Mouse (Mus musculus): ENCODE data around the gene Ier3.

Ier3 gene

DNA sequence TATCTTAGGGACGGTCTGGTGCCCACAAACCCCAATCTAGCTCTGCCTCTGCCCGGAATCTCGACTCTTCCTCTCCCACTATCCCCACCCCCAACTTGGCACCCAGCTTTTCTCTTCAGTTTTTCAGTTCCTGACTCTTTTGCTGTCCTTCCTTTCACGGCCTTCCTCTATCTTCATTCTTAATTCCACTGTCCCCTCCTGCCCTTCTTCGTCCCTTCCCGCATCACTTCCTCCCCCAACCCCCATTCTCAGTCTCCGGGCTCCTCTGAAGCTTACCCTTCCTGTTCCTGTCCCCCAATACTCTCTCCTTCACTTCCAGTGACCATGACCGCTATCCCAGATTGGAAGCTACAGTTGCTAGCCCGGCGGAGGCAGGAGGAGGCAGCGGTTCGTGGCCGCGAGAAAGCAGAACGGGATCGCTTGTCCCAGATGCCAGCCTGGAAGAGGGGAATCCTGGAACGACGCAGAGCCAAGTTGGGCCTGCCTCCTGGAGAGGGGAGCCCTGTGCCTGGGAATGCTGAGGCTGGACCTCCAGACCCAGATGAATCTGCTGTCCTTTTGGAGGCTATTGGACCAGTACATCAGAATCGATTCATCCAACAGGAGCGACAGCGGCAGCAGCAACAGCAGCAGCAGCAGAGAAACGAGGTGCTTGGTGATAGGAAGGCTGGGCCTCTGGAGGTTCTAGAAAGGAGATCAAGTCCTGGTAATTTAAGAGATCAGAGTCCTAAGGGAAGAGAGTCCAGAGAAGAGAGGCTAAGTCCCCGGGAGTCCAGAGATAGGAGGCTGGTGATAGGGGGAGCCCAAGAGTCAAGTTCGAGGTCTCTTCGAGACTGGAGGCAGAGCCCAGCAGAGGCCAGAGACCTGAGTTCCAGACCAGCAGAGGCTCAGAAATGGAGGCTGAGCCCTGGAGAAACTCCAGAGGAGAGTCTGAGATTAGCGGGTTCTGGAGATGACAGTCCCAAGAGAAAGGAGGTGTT is 45.7 kb downstream of the Ier3 start:
- no peak for DNase-seq (ENCODE audit: low read depth, low spot score)

DNA sequence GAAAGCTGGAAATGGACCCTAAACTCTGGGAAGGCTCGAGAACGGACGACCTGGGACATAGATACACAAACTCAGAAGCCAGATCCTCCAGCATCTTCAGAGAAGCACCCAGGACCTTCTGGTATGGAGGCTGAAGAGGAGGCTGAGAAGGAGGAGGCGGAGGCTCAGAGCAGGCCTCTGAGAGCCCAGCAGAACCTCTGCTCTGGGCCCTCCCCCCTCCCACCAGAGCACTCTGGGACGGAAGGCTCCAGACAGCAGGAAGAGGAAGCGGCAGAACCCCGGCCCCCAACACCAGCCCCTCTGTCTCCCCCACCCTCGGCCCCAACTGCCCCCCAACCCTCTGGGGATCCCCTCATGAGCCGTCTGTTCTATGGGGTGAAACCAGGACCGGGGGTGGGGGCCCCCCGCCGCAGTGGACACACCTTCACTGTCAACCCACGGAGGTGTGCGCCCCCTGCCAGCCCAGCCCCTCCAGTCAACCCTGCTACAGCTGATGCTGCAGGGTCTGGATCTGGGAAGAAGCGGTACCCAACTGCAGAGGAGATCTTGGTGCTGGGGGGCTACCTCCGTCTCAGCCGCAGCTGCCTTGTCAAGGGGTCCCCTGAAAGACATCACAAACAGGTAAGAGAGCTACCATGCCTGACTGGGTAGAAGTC is 46.8 kb downstream of the Ier3 start:
- no peak for DNase-seq (ENCODE audit: low read depth, low spot score)

DNA sequence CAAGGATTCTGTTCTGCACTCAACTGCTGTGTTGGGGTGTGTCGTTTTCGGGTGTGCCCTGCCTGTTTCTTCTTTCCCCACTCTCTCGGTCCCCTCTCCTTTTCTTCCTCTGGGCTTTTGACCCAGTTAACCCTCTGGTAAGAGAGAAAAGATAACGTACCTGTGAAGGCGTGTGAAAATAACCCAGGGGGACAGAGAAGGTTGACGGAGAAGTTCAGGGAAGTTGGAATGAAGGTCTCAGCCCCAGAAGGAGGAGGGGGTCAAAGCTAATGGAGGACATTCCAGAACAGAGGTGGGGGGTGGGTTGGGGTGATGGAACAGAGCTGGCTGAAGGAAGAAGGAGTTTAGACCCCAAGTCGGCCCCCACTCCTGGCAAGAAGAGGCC is 47.5 kb downstream of the Ier3 start:
- no peak for DNase-seq (ENCODE audit: low read depth, low spot score)

DNA sequence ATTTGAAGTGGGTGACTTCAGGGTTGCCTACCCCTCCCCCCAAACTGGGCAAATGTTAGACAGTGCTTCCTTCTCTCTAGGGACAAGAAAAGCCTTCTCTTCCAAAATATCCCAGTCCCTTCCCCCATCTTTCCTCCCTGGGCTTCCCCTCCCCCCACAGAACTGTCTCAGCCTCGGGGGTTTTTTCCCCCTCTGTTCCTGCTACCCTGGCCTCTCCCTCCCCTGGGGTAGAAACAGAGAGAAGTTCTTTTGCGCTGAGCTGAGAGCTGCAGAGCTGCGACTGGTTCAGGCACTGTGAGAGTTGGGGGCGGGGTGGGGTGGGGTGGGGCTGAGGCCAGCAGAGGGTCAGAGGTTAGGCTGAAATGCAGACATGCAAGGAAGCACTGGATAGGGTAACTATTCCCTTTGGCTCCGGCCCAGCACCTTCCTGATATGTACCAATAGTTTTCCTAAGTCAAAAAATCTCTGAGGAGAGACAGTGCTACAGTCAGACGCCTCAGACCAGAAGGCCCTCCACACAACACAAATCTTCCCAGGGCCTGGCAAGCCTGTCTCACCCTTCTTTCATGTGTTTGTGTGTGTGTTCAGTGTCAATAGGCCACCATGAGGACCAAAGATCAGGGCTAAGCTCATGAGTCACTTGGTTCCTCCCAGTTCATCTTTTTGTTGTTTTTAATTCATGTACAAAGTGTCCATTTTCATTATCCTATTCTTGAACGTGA is 48.0 kb downstream of the Ier3 start:
- DNase-seq (ENCODE audit: low read depth, low spot score): no peak

DNA sequence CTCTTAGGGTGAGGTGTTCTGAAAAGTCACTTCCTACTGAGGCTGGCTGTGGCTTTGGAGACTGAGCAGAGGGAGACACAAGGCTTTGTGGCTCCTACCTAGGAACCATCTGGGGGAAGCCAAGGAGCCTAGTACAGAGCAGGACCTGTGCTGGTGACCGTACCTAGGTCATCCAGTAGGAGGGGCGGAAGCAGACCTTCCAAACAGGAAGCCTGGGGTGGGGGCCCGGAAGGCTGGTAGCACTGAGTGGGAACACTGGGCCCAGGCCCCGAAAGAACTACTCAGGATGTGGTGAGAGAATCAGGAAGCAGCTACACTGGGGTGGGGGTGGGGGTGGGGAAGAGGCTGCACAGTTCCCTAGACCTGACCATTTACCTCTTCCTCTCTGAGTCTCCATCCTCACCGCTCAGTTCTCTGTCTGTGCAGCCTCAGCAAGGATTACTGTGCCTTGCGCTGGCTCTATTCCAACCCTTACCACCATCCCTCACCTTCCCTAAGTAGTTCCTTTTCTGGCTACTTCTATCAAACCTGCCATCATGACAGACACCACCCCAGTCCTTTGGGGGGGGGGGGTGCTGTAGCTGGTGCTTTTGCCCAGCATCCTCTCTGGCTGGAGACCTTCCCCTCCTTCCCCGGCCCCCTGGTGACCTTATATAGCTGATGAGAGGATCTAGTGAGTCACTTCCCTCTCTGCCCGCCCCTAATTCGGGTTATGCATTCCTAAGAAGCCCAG is 48.8 kb downstream of the Ier3 start:
- no peak for DNase-seq (ENCODE audit: low read depth, low spot score)

DNA sequence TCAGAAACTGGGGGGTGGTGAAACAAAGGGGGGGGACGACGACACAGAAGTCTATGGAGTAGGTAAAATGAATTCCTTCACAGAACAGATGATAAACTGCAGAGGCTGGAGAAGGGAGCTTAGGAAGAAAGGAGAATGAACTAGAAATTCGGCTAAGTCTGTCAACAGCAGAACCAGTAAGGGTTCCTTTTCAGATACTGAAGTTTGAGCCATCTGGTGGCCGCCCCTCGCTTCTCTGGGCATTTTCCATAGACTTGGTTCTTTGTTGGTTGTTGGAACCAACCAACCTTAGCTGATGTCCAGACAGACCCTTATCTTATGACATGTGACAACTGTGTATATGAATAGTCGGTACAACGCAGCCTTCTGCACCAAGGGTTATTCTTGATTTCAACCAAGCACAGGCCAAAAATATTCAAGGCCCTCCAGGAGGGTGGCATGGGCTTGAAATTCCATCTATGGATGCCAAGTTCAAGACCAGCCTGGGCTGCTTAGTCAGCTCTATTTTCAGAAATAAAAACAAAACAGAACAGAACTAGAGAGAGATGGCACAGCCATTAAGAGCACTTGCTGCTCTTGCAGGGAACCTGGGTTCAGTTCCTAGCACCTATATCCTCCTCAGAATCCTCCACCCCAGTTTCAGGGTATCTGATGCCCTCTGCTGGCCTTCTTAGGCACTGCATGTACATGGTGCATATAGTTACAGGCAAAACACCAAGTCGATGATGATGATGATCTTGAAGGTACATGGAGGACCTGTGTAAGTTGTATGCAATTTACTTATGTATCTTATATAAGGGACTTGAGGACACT is 49.6 kb downstream of the Ier3 start:
- DNase-seq (ENCODE audit: low read depth, low spot score): no peak
